Mouse (Mus musculus) ES-E14 (cell line): ENCODE data around the gene Tmem201. TPM values are rescaled to one million over a fixed set of nuclear protein-coding genes. Genes with fewer than 3 reads are reported as not detected.

Experiments
- DNase-seq: peaks from one replicate; pipeline ENCODE4 v3.0.0-alpha.2; 2013; ENCODE audit warnings: low read depth, low spot score
- H3K27ac ChIP-seq: 2 replicates; pipeline ENCODE4 v1.5.1; 2012; ENCODE audit warnings: low read depth, mild to moderate bottlenecking, low read length, moderate library complexity, mixed read lengths; ENCODE audit not compliant: poor library complexity, insufficient read depth, severe bottlenecking
- H3K36me3 ChIP-seq: 2 replicates; pipeline ENCODE4 v1.6.1; 2012; ENCODE audit warnings: mild to moderate bottlenecking, low read length, moderate library complexity, mixed read lengths; ENCODE audit not compliant: control insufficient read depth, poor library complexity, insufficient read depth, severe bottlenecking
- H3K4me1 ChIP-seq, 2 experiments: fragments of 150-350 bp in 1 of 2; sonication (generic) in 1 of 2; 2 replicates each; pipeline ENCODE4 v1.6.1; 2012; ENCODE audit warnings: low read length in 2 of 2, mild to moderate bottlenecking in 1 of 2, mixed read lengths in 1 of 2; ENCODE audit not compliant: control insufficient read depth in 2 of 2, insufficient read depth in 2 of 2, poor library complexity in 1 of 2
- H3K4me3 ChIP-seq, 2 experiments: fragments of 150-350 bp in 1 of 2; sonication (generic) in 1 of 2; 2 replicates each; pipeline ENCODE4 v1.5.1; 2012; ENCODE audit warnings: low read length in 2 of 2, low read depth in 1 of 2, mild to moderate bottlenecking in 1 of 2, mixed read lengths in 1 of 2; ENCODE audit not compliant: insufficient read depth in 1 of 2, poor library complexity in 1 of 2, severe bottlenecking in 1 of 2
- H3K9ac ChIP-seq: 2 replicates; pipeline ENCODE4 v1.6.1; 2012; ENCODE audit warnings: low read depth, mild to moderate bottlenecking, low read length, mixed read lengths; ENCODE audit not compliant: poor library complexity, insufficient read depth, severe bottlenecking
- H3K9me3 ChIP-seq: fragments of 150-350 bp; sonication (generic); 2 replicates; pipeline ENCODE4 v1.6.1; 2012; ENCODE audit warnings: low read depth, mild to moderate bottlenecking, low read length; ENCODE audit not compliant: control insufficient read depth, insufficient read depth
- CHD2 ChIP-seq: IDR thresholded peaks from 2 replicates; pipeline ENCODE4 v1.6.1; 2014; ENCODE audit warnings: mild to moderate bottlenecking, low read depth, low read length, inconsistent platforms
- HCFC1 ChIP-seq: IDR thresholded peaks from 2 replicates; pipeline ENCODE4 v1.6.1; 2012; ENCODE audit warnings: low read length, inconsistent platforms, borderline replicate concordance; ENCODE audit not compliant: insufficient read depth
- MAFK ChIP-seq: IDR thresholded peaks from 2 replicates; pipeline ENCODE4 v1.6.1; 2014; ENCODE audit warnings: mild to moderate bottlenecking, low read depth, low read length, inconsistent platforms; ENCODE audit not compliant: insufficient read depth
- ZC3H11A ChIP-seq: IDR thresholded peaks from 2 replicates; pipeline ENCODE4 v1.6.1; 2012; ENCODE audit warnings: low read depth, mild to moderate bottlenecking, inconsistent platforms, low read length, borderline replicate concordance
- ZNF384 ChIP-seq: IDR thresholded peaks from 2 replicates; pipeline ENCODE4 v1.6.1; 2012; ENCODE audit warnings: low read depth, low read length, inconsistent platforms
- in situ Hi-C, 2 experiments: fragments of 600-800 bp; cut with MboI; formaldehyde crosslinking; loops; one replicate each; pipeline ENCODE4 v1.15.1; 2025; ENCODE audit warnings: low sequenced_read_pairs in 2 of 2, inconsistent platforms in 1 of 2; ENCODE audit not compliant: unreplicated experiment in 2 of 2
- total RNA-seq: library from RNA; depleted of rRNA; stranded (reverse); fragments of 300-350 nt; gene quantifications from 2 replicates; pipeline ENCODE4 v1.2.3, GENCODE M21; 2012

Tmem201 gene
- total RNA-seq, 1 experiment, result 47.3 TPM

DNA sequence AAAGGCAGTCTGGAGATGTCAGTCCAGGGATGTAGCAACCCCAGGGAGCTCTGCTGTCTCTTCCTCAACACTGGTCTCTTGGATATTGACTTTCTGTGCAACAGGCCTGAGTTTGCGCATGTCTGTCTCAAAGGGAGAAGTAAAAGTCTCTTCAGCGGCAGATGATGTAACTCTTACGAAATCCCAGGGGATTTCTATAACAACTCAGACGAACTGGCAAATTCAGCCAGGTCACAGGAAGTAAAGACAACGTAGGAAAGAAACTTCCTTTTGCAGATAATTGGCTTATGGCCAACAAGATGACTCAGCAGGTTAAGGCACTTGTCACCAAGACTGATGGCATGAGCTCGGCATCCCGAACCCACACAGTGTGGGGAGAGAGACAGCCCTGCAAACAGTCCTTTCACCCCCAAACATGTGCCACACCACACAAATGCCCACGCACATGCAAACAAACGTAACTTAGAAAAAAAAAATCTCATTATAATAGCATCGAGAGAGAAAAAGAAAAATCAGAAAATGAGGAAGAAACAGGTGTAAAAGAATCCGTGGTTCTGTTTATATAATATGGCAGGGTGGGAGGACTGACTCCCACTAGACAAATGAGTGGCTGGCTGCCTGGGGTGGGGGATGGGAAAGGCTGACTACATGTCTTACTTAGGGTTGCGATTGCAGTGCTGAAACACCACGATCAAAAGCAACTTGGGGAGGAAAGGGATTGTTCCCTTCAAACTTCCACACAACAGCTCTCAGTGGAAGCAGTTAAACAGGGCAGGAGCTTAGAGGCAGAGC is 42.9 kb upstream of the Tmem201 start:
- no peak overlapping the region for H3K9ac ChIP-seq
- TF ChIP-seq ZC3H11A (no peak), CHD2 (no peak), MAFK (peak; percentile 82)
- no peak for DNase-seq
- no peak overlapping the region for H3K27ac ChIP-seq
- in situ Hi-C loops, result no loop called here
- H3K4me1 ChIP-seq, result peaks cover 2 to 12% of the 10 kb centered on the region in 2 experiments; a peak in 1 of 4 replicates
- H3K36me3 ChIP-seq, result no peaks in the 10 kb centered on the region
- H3K4me3 ChIP-seq, result no peak overlapping the region
- no peaks in the 10 kb centered on the region for H3K9me3 ChIP-seq

DNA sequence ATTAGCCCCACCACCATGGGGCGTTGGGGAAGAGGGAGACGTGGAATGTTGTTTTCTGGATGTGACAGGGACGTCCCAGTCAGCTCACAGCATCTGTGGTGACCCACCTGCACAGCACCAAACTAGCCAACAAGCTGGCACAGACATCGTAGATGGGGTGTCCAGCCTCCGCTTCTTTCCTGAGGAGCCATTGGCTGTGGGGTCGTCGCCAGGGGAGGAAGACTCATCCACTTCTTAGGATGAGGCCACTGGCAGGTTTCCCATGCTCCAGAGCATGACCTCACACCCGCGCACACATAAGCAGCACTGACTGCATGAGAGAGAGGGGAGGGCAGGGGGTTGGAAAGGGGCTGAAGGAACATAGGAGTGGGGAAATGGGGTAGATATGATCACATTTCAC is 42.1 kb upstream of the Tmem201 start:
- H3K4me1 ChIP-seq, result peaks cover 2 to 12% of the 10 kb centered on the region in 2 experiments; a peak in 1 of 4 replicates
- in situ Hi-C loops, result no loop called here
- H3K4me3 ChIP-seq, result no peak overlapping the region
- no peak for DNase-seq
- H3K27ac ChIP-seq, result no peak overlapping the region
- H3K36me3 ChIP-seq, result no peaks in the 10 kb centered on the region
- TF ChIP-seq HCFC1 (no peak), CHD2 (no peak), MAFK (no peak)
- no peaks in the 10 kb centered on the region for H3K9me3 ChIP-seq
- no peak overlapping the region for H3K9ac ChIP-seq

DNA sequence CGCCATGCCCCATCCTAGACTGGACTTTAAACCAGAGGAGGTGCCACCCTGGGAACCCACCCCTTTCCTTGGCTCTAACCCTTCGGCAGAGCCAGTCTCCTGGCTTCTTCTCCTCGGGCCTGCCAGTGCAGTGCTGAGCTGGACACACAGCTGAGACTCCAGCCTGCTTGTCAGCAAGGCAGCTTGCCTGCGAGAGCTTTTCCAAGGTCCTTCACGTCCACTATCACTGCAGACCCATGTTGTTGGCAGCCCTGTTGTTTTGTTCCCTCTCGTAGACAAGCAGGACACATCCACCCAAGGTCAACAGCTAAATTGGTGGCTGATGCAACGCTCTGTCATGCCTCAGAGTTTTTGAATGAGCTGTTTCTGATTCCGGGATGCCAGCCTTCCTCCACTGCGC is 39.3 kb upstream of the Tmem201 start:
- H3K9ac ChIP-seq, result no peak overlapping the region
- H3K27ac ChIP-seq, result no peak overlapping the region
- H3K4me1 ChIP-seq, result peaks cover 2 to 16% of the 10 kb centered on the region in 2 experiments; a peak in 1 of 4 replicates
- no peak overlapping the region for H3K4me3 ChIP-seq
- no peak for DNase-seq
- TF ChIP-seq MAFK (no peak), CHD2 (no peak), ZC3H11A (no peak), HCFC1 (no peak), ZNF384 (no peak)
- in situ Hi-C loops, result no loop called here
- H3K9me3 ChIP-seq, result no peaks in the 10 kb centered on the region
- no peaks in the 10 kb centered on the region for H3K36me3 ChIP-seq

DNA sequence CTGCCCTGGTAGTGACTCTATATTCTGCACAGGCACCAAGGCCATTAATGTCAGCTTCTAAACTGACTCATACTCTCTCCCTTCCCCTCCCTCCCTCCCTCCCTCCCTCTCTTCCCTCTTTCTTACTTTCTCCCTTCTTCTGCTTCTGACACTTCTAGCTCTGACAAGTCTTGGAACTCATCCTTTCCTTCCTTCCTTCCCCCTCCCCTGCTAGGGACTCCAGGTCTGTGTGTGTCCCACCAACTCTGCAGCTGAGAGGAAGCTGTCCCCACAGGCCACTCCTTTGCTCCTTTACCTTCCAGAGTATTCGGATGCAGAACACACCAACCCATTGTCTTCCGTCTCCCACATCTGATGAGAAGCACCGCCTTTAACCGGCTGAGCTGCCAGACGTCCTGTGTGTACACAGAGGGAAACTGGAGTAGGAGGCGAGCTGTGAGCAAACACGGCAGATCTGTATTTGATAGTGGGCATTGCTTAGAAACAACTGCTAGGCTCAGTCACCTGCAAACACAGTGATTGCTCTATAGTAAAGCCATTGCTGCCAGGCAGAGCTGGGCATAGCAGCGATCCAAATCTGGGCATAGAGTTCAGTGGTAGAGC is 38.0 kb upstream of the Tmem201 start:
- H3K4me1 ChIP-seq, result peaks cover 2 to 16% of the 10 kb centered on the region in 2 experiments; a peak in 1 of 4 replicates
- no peak overlapping the region for H3K27ac ChIP-seq
- H3K36me3 ChIP-seq, result no peaks in the 10 kb centered on the region
- DNase-seq, result no peak
- in situ Hi-C loops, result no loop called here
- TF ChIP-seq ZC3H11A, result no peak
- H3K4me3 ChIP-seq, result no peak overlapping the region
- no peak overlapping the region for H3K9ac ChIP-seq
- H3K9me3 ChIP-seq, result no peaks in the 10 kb centered on the region

DNA sequence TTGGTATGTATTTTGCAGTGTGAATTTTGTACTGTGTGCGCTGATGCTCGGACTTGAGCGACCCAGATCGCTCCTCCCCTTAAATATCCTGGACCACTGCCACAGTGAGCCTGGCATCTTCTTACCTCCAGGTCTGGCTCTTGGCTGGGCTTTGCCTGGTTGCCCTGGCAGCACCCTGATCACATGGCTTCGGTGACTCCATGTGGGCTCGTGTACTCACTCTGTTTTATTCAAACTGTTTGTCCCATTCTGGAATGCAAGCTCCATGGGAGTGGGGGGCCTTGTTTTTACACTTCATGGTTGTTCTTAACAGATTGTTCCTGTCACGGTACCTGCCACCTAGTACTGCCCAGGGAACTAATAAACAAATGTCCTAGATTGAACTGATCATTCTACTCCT is 37.5 kb upstream of the Tmem201 start:
- no peak for DNase-seq
- H3K27ac ChIP-seq, result no peak overlapping the region
- H3K9me3 ChIP-seq, result no peaks in the 10 kb centered on the region
- H3K36me3 ChIP-seq, result no peaks in the 10 kb centered on the region
- H3K9ac ChIP-seq, result no peak overlapping the region
- H3K4me1 ChIP-seq, result peaks cover 2 to 14% of the 10 kb centered on the region in 2 experiments; a peak in 1 of 4 replicates
- in situ Hi-C loops, result no loop called here
- H3K4me3 ChIP-seq, result no peak overlapping the region
- no peak for TF ChIP-seq ZC3H11A
- no peak for TF ChIP-seq ZNF384
- TF ChIP-seq MAFK, result no peak
- TF ChIP-seq CHD2, result no peak
- no peak for TF ChIP-seq HCFC1
